Mouse (Mus musculus): ENCODE data around the gene Gm17606. TPM values are rescaled to one million over a fixed set of nuclear protein-coding genes. Genes with fewer than 3 reads are reported as not detected.

The Gm17606 gene
- total RNA-seq, 2 experiments from 2014 or later = not detected

DNA sequence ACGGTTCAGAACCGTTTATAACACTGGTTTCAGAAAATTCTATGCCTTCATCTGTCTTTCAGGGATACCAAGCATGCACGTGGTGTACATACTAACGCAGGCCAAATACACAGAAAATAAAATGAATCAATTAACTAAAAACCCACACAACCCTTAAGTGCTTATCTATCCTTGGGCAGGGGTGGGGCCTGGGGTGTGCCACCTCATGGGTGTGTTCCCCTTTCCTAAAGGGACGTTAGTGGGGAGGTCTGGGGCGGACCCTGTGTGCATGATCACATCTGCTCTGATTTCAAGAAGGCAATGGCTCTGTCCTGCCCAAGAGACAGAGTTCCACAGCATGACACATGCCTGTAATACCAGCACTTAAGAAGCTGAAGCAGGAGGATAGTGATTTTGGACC, 17.4 kb upstream of the Gm17606 start:
- DNase-seq (ENCODE audit: low spot score in 2 of 2) = no peak

GRCm38 (mm10) chr14:54624976-54625375, 15.8 kb upstream of the Gm17606 start:
- no peak for DNase-seq (ENCODE audit: low spot score in 2 of 2)

DNA sequence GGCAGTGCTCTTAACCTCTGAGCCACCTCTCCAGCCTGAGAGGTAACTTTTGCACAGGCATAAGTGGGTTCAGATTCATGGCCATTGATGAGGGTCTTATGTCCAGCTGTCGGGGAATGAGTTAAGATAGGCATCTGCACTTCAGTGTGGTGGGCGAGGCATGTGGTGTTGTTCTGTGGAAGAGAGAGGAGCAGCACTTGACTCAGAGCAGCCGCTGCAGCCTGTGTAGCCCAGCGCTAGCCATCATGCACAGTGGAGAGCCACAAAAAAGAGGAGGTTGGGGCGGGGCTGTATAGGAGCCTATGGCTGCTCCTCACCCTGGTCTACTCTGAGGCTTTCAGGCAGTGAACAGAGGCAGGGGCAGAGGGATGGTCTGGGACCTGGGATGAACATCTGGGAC, 12.6 kb upstream of the Gm17606 start:
- no peak for DNase-seq (ENCODE audit: low spot score in 2 of 2)

DNA sequence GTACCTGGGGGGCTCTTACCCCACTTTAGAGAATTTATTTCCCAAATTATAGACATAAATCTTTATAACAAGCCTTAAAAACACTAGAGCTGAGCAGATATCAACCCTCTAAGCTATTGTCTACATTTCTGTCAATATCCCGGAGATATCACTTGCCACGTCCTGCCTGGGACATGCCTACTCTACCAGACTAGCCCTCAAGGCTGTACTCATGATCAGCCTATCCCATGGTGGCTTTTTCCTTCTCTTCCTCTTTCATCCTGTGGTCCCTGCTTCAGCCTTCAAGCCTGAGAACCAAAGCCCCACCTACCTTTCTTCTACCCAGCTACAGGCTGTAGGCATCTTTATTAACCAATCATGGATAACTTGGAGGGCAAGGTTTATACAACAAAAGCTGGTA, 11.0 kb upstream of the Gm17606 start:
- DNase-seq (ENCODE audit: low spot score in 2 of 2) = no peak

- no peak for DNase-seq (ENCODE audit: low spot score in 2 of 2)
These were observed 10.0 kb upstream of the Gm17606 start for GRCm38 (mm10) chr14:54630583-54631239.

- DNase-seq (ENCODE audit: low spot score in 2 of 2) = no peak
These were observed 9.5 kb upstream of the Gm17606 start for GRCm38 (mm10) chr14:54631240-54631599.

GRCm38 (mm10) chr14:54632252-54632651, 8.5 kb upstream of the Gm17606 start:
- DNase-seq (ENCODE audit: low spot score in 2 of 2) = no peak

GRCm38 (mm10) chr14:54634182-54634581, 6.6 kb upstream of the Gm17606 start:
- DNase-seq (ENCODE audit: low spot score in 2 of 2) = no peak

GRCm38 (mm10) chr14:54636954-54637353, 3.8 kb upstream of the Gm17606 start:
- DNase-seq (ENCODE audit: low spot score in 2 of 2) = peak in 1 of 2 experiments; percentile 63

- no peak for DNase-seq (ENCODE audit: low spot score in 2 of 2)
These were observed 2.5 kb upstream of the Gm17606 start for GRCm38 (mm10) chr14:54638210-54638609.

DNA sequence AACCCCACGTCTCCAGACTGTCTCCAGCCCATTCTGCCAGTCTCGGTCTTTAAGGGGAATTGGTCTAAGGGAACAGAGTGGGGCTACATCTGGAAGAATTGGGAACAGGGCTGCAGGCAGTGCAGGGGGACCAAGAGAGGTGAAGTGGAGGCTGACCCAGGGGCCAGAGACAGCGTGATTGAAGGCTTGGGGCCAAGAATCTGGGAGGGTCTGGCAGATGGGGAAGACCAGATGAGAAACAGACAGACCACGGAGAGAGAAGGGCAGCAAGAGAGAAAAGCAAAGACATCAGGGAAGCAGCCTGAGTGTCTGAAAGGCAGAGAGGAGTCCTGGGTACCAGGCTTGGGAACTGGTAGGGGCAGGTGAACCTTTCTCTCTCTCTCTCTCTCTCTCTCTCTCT, 631 bp upstream of the Gm17606 start:
- DNase-seq (ENCODE audit: low spot score in 2 of 2) = no peak

DNA sequence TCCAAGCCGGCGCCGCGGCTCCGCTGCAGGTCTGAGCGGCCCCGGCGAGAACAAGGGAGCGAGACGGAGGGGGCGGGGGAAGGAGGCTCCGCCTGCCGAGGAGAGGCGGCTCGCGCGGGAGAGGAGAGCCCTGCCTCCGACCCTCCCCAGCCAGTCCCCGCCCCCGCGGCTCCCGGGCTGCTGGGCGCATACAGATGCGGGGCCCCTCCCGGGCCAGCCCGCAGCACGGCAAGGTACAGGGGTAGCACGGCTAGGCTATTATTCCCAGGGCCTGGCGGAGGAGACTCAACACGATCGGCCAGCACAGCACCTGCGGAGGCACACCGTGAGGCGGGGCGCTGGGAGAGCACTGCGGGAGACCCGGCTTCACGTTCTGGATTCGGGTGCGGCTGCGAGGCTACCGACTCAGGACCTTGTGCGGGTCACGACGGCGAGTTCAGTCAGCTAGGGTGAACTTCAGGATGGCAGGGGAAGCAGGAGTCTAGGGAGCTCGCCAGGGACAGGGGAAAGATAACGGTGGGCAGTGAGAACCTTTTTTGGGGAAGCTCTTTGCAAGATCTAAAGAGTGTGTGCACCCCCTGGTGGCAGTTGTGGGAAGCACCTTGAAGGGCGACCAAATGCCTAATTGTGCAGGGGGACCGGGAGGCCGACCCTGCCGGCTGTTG, 685 bp downstream of the Gm17606 start, which contains the start of gene Cdh24:
Gene Cdh24 (minus strand): TSS at position 60 of the 665 bp plus-strand sequence.
- peak; percentile 85 to 86 for DNase-seq (ENCODE audit: low spot score in 2 of 2)

DNA sequence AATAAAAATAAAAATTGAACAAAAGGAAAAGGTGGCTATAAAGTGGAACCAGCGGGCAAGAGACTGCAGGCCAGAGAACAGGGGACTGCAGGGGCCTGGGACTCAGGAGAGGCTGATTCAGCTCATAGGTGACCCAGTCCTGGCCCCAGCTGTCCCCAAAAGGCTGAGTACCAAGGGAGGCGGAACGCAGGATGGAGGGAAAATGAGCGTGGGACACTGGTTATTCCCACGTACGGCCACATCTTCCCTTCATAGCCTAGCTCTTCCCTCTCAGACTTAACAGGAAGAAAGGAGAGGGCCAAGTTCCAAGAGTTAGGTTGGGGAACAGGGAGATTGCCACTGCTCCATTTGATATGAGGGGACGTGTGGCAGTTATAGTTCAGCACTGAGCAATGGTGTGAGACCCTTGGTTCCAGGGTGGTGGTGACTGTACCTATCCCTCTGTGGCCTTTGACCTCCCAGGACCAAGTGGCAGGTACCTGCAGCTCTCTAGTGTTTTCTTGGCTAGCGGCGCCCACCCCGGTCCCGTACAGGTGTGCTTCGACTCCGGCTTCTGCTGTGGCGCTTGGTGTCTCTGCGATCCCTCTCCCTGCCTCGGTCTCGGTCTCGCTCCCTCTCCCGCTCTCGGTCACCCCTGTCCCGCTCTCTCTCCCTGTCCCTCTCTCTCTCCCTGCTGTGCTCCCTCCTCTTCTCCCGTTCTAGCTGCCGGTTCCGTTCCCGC, 1.6 kb downstream of the Gm17606 start:
- no peak for DNase-seq (ENCODE audit: low spot score in 2 of 2)

GRCm38 (mm10) chr14:54643011-54643410, 2.3 kb downstream of the Gm17606 start:
- DNase-seq (ENCODE audit: low spot score in 2 of 2) = no peak

DNA sequence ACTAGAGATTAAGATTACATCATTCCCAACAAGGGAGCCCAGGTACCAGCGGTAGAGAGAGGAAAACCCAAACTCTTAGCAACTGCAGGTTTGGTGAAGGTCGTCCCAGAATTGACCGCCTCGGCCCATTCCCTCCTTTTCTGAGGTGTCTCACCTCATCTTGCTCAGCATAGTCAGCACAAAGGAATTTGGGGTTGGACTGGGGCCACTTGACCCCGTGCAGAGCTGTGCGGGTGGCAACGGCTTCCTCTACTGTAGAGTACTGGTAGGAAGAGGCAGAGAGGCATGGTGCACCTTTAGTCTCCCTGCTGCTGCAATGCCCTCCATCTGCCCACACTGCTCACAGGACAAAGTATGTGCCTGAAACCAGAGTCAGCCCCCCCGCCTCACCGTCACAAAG, 3.5 kb downstream of the Gm17606 start:
- DNase-seq (ENCODE audit: low spot score in 2 of 2) = no peak

- DNase-seq (ENCODE audit: low spot score in 2 of 2) = no peak
These were observed 5.7 kb downstream of the Gm17606 start for GRCm38 (mm10) chr14:54646455-54646854.

DNA sequence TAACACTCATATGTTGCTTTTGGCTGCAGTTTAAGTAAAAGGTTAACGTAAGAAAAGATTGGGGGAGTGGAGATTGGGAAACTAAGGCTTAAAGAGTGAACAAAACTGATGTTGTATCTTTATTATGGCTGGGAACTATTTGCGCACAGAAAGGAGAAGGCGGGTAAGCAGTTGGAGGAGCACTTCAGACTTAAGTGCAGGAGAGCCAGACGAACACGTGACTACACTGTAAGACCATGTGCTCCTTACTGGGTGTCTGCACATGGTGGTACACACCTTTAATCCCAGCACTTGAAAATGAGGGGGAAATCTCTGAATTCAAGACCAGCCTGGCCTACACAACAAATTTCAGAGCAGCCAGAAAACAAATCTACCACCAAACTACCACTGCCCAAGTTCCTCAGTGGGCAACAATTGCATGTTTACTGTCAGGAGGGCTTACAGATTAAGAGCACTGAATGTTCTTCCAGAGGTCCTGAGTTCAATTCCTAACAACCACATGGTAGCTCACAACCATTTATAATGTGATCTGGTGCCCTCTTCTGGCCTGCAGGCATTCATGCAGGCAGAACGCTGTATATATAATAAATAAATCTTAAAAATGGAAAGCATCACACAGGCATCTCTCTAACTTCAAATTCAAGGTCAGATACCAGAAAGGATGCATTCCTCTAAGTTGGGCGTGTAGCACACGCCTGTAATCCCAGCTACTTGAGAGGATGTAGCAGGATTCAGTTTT, 6.3 kb downstream of the Gm17606 start:
- no peak for DNase-seq (ENCODE audit: low spot score in 2 of 2)

GRCm38 (mm10) chr14:54647900-54648299, 7.1 kb downstream of the Gm17606 start:
- no peak for DNase-seq (ENCODE audit: low spot score in 2 of 2)

DNA sequence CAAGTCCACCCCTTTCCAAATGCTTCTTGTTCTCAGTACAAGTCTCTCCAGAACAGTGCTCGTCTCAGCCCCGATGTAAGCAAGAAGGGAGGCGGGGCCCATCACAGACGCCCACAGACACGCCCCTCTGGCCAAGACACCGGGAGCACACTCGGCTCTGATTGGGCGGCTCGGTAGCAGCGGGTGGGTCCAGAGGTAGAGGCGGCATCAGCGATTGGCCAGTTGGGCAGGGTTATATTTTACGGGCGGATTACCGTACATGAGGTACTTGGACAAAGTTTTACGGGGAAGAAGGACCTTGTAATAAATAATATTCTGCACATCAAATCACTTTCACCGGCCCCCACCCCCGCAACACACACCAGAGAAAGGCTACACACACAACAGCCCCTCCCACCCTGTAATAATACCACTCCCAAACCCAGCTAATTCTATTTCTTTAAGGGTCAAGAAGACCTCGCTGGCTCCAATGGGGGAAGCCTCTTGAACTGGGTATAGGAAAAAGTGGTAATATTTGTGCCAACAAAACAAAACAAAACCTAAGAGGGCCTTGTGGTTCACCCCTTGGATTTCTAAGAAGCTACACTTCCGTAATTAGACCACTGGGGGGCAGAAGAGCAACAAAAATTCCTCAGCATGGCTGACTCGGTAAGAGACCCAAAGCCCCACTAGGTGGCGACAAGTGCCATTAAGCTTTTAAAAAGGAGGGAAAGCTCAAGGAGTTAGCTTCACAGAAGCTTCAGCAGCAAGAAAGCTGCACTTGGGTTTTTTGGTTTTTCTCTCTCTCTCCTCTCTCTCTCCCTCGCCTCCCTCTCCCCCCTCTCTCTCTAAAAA, 10.1 kb downstream of the Gm17606 start:
- DNase-seq (ENCODE audit: low spot score in 2 of 2) = peak; percentile 73 to 74

DNA sequence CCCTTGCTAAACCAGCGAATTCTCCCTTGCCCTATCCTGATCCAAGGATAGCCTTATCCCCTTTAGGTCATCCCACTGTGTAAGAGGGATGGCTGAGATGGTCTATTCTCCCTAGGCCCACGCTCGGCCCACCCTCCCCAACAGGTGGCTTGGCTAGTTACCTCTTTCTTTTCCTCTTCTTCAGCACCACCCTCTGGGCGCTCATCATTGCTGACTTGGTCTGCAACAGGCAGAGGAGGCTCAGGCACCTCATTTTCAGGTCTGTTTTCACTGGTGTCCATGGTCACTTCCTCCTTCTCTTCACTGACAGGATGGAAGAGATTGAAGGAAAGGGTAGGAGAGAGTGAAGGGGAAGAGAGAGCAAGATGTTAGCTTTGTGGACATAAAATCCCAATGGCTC, 10.8 kb downstream of the Gm17606 start:
- no peak for DNase-seq (ENCODE audit: low spot score in 2 of 2)

GRCm38 (mm10) chr14:54652787-54653186, 12.0 kb downstream of the Gm17606 start:
- no peak for DNase-seq (ENCODE audit: low spot score in 2 of 2)
